Comparison of ENCODE assay signal across 14 mouse cellular contexts in genomic region chr7:109165931-109166585, GRCm38 (mm10). TPM values are rescaled to one million over a fixed set of nuclear protein-coding genes. Genes with fewer than 3 reads are reported as not detected.
A peak's percentile ranks its signal among the peaks of the same experiment; 100 is the strongest.
DNase-seq lines count a peak whose midpoint lies in the region; ATAC-seq and TF ChIP-seq lines count a peak whose summit lies in the region.
"Had no signal": no experiment of that assay in that cellular context is flagged by ENCODE, and none has a peak within 500 bp of the region (broad histone marks: within the 10 kb centered on the region; RNA-seq: fewer than 3 reads in every experiment).

No protein-coding gene starts in this region.

- 18% methylated on average over 17 of the region's 17 CpGs for WGBS in forebrain, embryonic 12.5 days
- 42% methylated on average over 17 of the region's 17 CpGs for WGBS in hindbrain, postnatal 0 days

- intact Hi-C loops in left cerebral cortex, adult 2 months (cut with DNase I): no loop called here
- intact Hi-C loops in left cerebral cortex, postnatal 10 days (cut with DNase I): no loop called here

- H3K9ac ChIP-seq in forebrain, embryonic 12.5 days: peak overlapping the region; percentile 36
- no peak overlapping the region for H3K9ac ChIP-seq in hindbrain, postnatal 0 days (replicated peaks; ENCODE audit: low read length)
- H3K9ac ChIP-seq: heart, embryonic 13.5 days; liver, embryonic 12.5 days had no signal

- no peaks in the 10 kb centered on the region for H3K9me3 ChIP-seq in forebrain, embryonic 12.5 days
- H3K9me3 ChIP-seq in hindbrain, postnatal 0 days (ENCODE audit: low read length): no peaks in the 10 kb centered on the region
- H3K9me3 ChIP-seq: heart, embryonic 13.5 days; liver, embryonic 12.5 days had no signal

- peak overlapping the region; percentile 43 for H3K4me2 ChIP-seq in forebrain, embryonic 12.5 days
- H3K4me2 ChIP-seq in hindbrain, postnatal 0 days (ENCODE audit: low read depth, low read length): peak overlapping the region; percentile 33
- H3K4me2 ChIP-seq: heart, embryonic 13.5 days; liver, embryonic 12.5 days had no signal

- DNase-seq in left cerebral cortex, adult 2 months (ENCODE audit: extremely low spot score in 1 of 2, low spot score in 2 of 2): no peak
- DNase-seq in left cerebral cortex, postnatal 10 days (ENCODE audit: extremely low spot score in 1 of 2, low spot score in 2 of 2): no peak
- DNase-seq in hindbrain, postnatal 0 days (ENCODE audit: low spot score): peak; percentile 44
- peak; percentile 78 for DNase-seq in retina, embryonic 14.5 days (ENCODE audit: low spot score)
- no peak for DNase-seq in thymus, postnatal 4 days
- DNase-seq in left cerebral cortex, adult 11 months (ENCODE audit: low spot score): no peak
- DNase-seq in gastrocnemius, postnatal 4 days (ENCODE audit: low spot score in 2 of 2): no peak
- DNase-seq: gastrocnemius, postnatal 25 days; kidney, postnatal 25 days had no signal

- ATAC-seq in forebrain, embryonic 12.5 days (ENCODE audit: low FRiP score): peak; percentile 80
- ATAC-seq in hindbrain, postnatal 0 days: peak; percentile 28
- ATAC-seq: CD4-positive, CD25-positive, alpha-beta regulatory T cell, adult 4 months; liver, embryonic 12.5 days; lung, postnatal 0 days had no signal

- no peaks in the 10 kb centered on the region for H3K36me3 ChIP-seq in forebrain, embryonic 12.5 days (replicated peaks)
- no peaks in the 10 kb centered on the region for H3K36me3 ChIP-seq in hindbrain, postnatal 0 days (ENCODE audit: insufficient read depth, low read length)
- H3K36me3 ChIP-seq: heart, embryonic 13.5 days; liver, embryonic 12.5 days had no signal

- H3K4me3 ChIP-seq in left cerebral cortex, adult 2 months: peak overlapping the region; percentile 5; the same call in 1 of the 2 replicates
- peak overlapping the region; percentile 14 for H3K4me3 ChIP-seq in forebrain, embryonic 12.5 days (replicated peaks)
- no peak overlapping the region for H3K4me3 ChIP-seq in hindbrain, postnatal 0 days (ENCODE audit: low read length)
- H3K4me3 ChIP-seq: heart, embryonic 13.5 days; liver, embryonic 12.5 days had no signal

- no peak for TF ChIP-seq CTCF in left cerebral cortex, adult 2 months (IDR thresholded peaks at IDR 0.05)
- no peak for TF ChIP-seq CTCF in hindbrain, postnatal 0 days (IDR thresholded peaks at IDR 0.05; ENCODE audit: low read depth)

- peaks cover 64% of the 10 kb centered on the region for H3K4me1 ChIP-seq in forebrain, embryonic 12.5 days
- 0 out of 2 replicates have a peak, but pooled peaks cover 5% of the 10 kb centered on the region for H3K4me1 ChIP-seq in hindbrain, postnatal 0 days (ENCODE audit: insufficient read depth, low read length)

- H3K27me3 ChIP-seq in forebrain, embryonic 12.5 days: peaks cover 73% of the 10 kb centered on the region
- H3K27me3 ChIP-seq in hindbrain, postnatal 0 days (ENCODE audit: insufficient read depth, low read length): no peaks in the 10 kb centered on the region; the same call in 1 of the 2 replicates

- no peak overlapping the region for H3K27ac ChIP-seq in left cerebral cortex, adult 2 months
- peak overlapping the region; percentile 78 for H3K27ac ChIP-seq in forebrain, embryonic 12.5 days
- no peak overlapping the region for H3K27ac ChIP-seq in hindbrain, postnatal 0 days
- H3K27ac ChIP-seq: heart, embryonic 13.5 days; liver, embryonic 12.5 days had no signal

RNA-seq across cellular contexts. Expression of gene Lmo1, which starts 8.9 kb away (rescaled TPM):
- total RNA-seq in left cerebral cortex, adult 2 months (2021): 10 to 100 TPM; 13.7 to 15.4 TPM
- total RNA-seq in left cerebral cortex, postnatal 10 days (2021): 10 to 100 TPM; 25.2 to 26.8 TPM
- polyA plus RNA-seq in forebrain, embryonic 12.5 days (2016; fragmentation: Nextera tagmentation; extraction: Ambion mirVana): 90.6 and 119 TPM in 2 replicates
- total RNA-seq in hindbrain, postnatal 0 days (2014; rRNA removed): 53.0 and 83.8 TPM in 2 replicates
- 45.5 and 48.4 TPM in 2 replicates for polyA plus RNA-seq in hindbrain, postnatal 0 days (2015; fragmentation: Nextera tagmentation; extraction: Ambion mirVana)
- 1 to 10 TPM; 4.9 to 5.0 TPM for total RNA-seq in gastrocnemius, postnatal 4 days (2021)
- polyA plus RNA-seq: CD4-positive, CD25-positive, alpha-beta regulatory T cell, adult 4 months had no signal

Comparison
In these comparisons a context has a peak if more than half of its experiments do, and no peak if none do; other contexts are left out.
1. DNase-seq: peak in hindbrain, postnatal 0 days (single experiment) and retina, embryonic 14.5 days (single experiment); none in left cerebral cortex, adult 2 months (0 of 2), left cerebral cortex, postnatal 10 days (0 of 2), thymus, postnatal 4 days (single experiment), left cerebral cortex, adult 11 months (single experiment) and gastrocnemius, postnatal 4 days (0 of 2).